Mouse (Mus musculus): ENCODE measurements around the gene Tuft1. TPM values are rescaled to one million over a fixed set of nuclear protein-coding genes. Genes with fewer than 3 reads are reported as not detected.
A peak's percentile ranks its signal among the peaks of the same experiment; 100 is the strongest.
"Not testable (repeated sequence)": the region's sequence is repeated elsewhere in the genome, so short reads cannot be mapped to it uniquely, and the experiment has no call there.

The Tuft1 gene
- 10 to 100 TPM; 13.7 to 15.4 TPM for total RNA-seq (2021)
- long read RNA-seq, experiment 1, transcript Tuft1-201 (13 exons, 2,631 nt): major isoform, 6 of 16 reads
- long read RNA-seq, experiment 1, partial matches to known transcripts: 0 of 16 reads
- long read RNA-seq, experiment 1, other reads (novel, unspliced or antisense): 7 of 16 reads
- long read RNA-seq, experiment 2, transcript Tuft1-201 (13 exons, 2,631 nt): major isoform, 12 of 25 reads
- long read RNA-seq, experiment 2, transcript Tuft1-204 (12 exons, 2,555 nt): minor isoform, 8 of 25 reads
- long read RNA-seq, experiment 2, partial matches to known transcripts: 2 of 25 reads
- long read RNA-seq, experiment 2, other reads (novel, unspliced or antisense): 3 of 25 reads

DNA sequence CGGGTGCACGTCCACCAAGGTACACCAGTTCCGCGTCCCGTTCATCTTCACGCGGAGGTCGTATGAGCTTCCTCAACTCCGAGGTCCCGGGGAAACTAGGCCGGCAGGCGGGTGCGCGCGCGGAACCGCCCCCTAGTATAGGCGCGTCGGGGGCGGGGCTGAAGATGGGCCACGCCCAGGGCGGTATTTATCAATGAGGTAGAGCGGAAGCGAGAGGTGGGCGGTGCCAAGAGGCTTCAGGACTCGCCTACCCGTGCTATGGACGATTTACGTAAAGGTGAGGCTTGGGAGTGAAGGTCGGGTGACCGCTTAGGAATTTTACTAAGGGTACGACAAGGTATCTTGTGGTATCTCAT is at the start of gene Tuft1:
Gene Tuft1, minus strand, starts transcription at position 133 of the 356 bp plus-strand sequence.
- peak; percentile 43 to 61 for DNase-seq (ENCODE audit: low spot score in 2 of 2)

GRCm38 (mm10) chr3:94703364-94703763 is 44.7 kb upstream of the Tuft1 start:
- DNase-seq (ENCODE audit: low spot score in 2 of 2): not testable (repeated sequence)

- no peak for DNase-seq (ENCODE audit: low spot score in 2 of 2)
Measured at GRCm38 (mm10) chr3:94702856-94703255, 44.2 kb upstream of the Tuft1 start.

DNA sequence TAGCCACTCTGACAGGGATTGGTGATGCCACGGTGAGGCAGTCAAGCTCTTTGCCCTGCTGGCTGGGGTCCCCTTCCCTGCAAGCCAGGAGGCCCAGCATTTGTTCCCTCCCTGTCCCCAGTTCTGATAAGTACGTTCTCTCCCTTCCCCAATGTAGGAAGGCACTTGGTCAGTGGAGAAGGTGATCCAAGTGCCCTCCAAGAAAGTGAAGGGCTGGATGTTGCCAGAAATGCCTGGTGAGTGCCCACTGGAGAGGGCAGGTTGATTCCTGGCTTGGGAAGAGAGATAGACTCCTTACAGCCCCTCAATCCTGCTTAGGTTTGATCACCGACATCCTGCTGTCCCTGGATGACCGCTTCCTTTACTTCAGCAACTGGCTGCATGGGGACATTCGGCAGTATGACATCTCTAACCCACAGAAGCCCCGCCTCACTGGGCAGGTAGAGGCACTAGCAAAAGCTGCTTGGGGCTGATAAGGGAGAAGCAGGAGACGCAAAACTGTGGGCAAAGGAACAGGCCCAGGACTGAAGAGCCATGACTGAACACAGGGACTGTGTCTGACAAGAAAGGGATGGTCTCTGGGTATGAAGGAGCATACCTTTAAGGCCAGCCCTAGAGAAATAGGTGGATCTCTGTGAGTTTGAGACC is 43.6 kb upstream of the Tuft1 start:
- DNase-seq (ENCODE audit: low spot score in 2 of 2): not testable (repeated sequence)

GRCm38 (mm10) chr3:94696257-94696656 is 37.6 kb upstream of the Tuft1 start:
- DNase-seq (ENCODE audit: low spot score in 2 of 2): not testable (repeated sequence)

- not testable (repeated sequence) for DNase-seq (ENCODE audit: low spot score in 2 of 2)
Measured at GRCm38 (mm10) chr3:94695591-94695990, 36.9 kb upstream of the Tuft1 start.

- not testable (repeated sequence) for DNase-seq (ENCODE audit: low spot score in 2 of 2)
Measured at GRCm38 (mm10) chr3:94693874-94694273, 35.2 kb upstream of the Tuft1 start.

DNA sequence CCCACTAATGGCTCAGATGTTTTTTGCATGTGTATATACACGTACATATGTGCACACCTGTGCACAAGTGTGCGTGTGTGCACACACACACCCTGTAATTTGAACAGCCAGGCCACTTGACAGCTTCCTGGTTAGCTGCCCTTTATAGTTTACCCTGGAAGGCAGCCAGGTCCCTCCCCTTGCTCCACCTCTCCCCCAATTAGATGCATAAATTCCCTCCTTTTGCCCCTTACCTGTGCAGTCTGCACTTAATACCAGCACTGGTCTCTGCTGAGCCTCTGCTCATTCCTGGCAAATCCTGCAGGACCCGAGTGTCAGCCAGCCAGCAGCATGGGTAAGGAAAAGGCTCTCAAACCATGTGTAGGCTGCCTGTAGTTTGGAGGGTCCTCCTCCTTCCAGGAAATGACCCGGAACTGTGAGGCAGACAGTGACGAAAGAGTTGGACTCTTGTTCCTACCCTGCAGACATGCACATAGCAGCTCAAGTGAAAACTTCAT is 34.7 kb upstream of the Tuft1 start, which contains the start of gene Selenbp2:
Gene Selenbp2, plus strand, starts transcription at position 228 of the 497 bp plus-strand sequence.
- no peak for DNase-seq (ENCODE audit: low spot score in 2 of 2)

GRCm38 (mm10) chr3:94691694-94692093 is 33.0 kb upstream of the Tuft1 start:
- DNase-seq (ENCODE audit: low spot score in 2 of 2): not testable (repeated sequence)

GRCm38 (mm10) chr3:94690616-94691247 is 32.1 kb upstream of the Tuft1 start:
- no peak for DNase-seq (ENCODE audit: low spot score in 2 of 2)

GRCm38 (mm10) chr3:94690162-94690561 is 31.5 kb upstream of the Tuft1 start:
- DNase-seq (ENCODE audit: low spot score in 2 of 2): not testable (repeated sequence)

GRCm38 (mm10) chr3:94689195-94689594 is 30.5 kb upstream of the Tuft1 start:
- DNase-seq (ENCODE audit: low spot score in 2 of 2): not testable (repeated sequence)

DNA sequence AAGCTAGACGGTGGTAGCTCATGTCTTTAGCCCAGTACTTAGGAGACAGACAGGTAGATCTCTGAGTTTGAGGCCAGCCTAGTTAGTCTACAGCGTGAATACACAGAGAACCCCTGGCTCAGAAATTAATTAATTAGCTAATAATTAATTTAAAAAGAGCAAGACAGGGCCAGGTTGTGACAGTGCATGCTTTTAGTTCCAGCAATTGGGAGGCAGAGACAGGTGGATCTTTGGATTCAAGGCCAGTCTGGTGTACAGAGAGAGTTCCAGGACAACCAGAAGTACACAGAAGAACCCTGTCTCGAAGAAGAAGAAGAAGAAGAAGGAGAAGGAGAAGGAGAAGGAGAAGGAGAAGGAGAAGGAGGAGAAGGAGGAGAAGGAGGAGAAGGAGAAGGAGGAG is 30.0 kb upstream of the Tuft1 start:
- DNase-seq (ENCODE audit: low spot score in 2 of 2): not testable (repeated sequence)

DNA sequence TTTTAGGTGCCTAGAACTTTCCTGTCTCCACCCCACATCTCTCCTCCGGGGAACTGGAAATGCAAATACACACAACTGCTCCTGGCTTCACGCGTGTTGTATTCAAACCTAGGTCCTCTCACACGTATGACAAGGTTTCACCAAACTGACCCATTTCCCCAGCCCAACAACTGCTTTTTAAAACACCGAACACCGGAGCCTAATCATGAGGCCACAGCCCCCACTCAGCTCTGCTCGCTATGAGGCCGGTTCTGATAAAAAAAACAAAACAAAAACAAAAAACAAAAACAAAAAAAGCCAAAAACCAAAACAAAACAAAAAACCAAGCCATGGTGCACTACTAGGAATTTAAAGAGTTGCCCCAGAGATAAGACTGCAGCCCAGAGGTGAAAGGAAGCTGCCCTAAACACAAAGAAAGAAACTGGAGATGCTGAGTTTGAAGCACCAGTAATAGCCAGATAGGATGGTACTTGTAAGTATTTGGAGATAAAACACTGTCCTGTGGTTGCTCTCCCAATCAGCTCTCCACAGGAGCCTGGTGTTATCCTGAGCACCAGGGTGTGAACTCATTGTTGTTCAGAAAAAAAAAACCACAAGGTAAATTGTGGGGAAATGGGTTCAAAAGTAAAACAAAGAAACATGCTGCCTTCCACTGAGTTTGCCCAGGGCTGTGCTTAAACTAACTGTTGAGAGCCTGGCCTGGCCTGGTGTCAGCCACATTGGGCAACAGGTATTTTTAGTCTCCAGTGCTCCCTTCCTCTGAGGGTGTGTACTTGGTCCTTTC is 27.5 kb upstream of the Tuft1 start:
- not testable (repeated sequence) for DNase-seq (ENCODE audit: low spot score in 2 of 2)

DNA sequence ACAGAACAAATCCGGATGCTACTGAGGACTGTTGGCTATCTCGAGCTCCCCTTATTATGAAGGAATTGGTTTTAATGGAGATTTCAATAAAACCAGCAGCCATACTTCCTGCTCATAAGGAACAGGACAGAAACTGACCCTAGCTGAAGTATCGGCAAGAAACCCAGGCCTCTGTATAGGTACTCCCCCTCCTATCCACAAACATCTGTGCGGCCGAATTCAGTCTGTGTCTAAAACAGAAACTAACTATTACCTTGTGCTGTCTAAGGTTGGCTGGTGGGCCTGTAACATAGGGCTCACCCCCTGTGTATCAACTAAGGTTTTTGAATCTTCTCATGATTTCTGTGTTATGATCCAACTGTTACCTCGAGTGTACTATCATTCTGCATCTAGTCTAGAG is 25.0 kb upstream of the Tuft1 start:
- no peak for DNase-seq (ENCODE audit: low spot score in 2 of 2)

DNA sequence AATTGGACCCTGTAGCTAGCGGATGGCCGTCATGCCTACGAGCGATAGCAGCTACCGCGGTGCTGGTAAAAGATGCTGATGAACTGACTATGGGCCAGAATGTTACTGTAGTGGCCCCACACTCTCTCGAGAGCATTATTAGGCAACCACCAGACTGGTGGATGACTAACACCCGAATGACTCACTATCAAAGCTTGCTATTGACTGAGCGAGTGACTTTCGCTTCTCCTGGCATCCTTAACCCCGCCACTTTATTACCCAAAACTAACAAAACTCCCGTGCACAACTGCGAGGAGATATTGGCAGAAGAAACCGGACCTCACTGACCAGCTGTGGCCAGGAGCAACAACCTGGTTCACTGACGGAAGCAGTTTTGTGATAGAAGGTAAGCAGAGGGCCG is 22.1 kb upstream of the Tuft1 start:
- DNase-seq (ENCODE audit: low spot score in 2 of 2): no peak

DNA sequence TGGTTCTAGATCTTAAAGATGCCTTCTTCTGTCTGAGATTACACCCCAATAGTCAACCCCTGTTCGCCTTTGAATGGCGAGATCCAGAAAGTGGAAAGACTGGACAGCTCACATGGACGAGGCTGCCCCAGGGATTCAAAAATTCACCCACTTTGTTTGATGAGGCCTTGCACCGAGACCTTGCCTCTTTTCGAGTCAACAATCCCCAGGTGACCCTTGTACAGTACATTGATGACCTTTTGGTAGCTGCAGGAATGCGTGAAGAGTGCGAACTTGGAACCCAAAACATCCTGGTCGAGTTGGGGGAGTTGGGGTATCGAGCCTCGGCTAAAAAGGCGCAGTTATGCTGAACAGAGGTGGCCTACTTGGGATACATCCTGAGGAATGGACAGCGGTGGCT is 21.4 kb upstream of the Tuft1 start:
- not testable (repeated sequence) for DNase-seq (ENCODE audit: low spot score in 2 of 2)

GRCm38 (mm10) chr3:94679351-94679841 is 20.7 kb upstream of the Tuft1 start:
- DNase-seq (ENCODE audit: low spot score in 2 of 2): no peak

DNA sequence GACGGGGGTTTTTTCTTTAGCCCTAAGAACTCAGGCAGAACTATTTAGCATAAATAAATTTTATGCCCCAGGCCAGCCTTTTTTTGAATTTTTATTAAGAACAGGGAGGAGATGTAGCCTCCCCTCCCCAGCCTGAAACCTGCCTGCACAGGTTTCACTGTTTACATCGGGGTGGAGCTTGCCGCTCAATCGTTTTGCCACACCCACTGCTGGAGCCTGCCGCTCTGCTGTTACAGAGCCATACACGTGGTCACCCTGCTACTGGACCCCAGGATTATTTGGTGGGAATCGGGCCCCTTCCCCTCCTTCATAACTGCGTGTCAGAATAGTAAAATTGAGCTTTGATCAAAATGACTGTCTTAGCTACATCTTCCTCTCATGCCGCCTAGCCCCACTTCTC is 16.4 kb upstream of the Tuft1 start:
- DNase-seq (ENCODE audit: low spot score in 2 of 2): not testable (repeated sequence)

DNA sequence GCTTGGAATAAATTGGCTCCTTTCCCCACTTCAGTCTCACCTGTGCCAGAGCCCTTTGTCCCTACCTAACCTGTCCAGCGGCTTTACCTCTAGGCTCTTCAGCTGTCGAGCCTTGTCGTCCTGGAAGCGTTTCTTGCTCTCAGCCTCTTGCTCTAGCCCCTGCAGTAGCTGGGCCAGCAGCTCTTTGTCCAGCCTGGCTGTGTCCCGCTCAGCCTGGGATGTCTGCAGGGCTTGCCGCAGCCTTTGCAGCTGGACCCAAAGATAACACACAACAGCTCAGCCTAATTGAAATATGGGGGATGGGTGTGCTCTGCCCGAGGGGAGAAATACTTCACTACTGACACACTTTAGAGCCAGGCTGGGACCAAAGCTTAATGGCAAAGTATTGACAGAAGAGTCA is 7.2 kb upstream of the Tuft1 start:
- not testable (repeated sequence) for DNase-seq (ENCODE audit: low spot score in 2 of 2)

Measured in adrenal gland, postnatal 4 days (tissue).